In the genomic region with DNA sequence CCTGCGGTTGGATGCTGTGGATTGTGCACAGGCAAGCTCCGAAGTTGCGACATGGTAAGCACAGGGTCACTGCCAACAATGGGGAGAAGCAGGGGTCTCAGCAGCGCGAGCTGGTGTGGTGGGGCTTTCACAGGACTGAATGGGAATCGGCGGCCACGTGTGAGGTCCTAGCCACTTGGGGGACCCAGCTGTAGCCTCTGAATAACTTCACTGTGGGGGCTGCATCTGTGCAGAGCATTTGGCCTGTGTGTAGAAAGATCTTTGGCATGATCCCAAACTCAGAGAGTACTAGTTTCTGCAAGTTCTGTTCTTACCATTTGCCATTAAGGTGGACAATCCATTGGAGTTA, we compare ENCODE assay signal across 8 mouse cellular contexts. TPM values are rescaled to one million over a fixed set of nuclear protein-coding genes. Genes with fewer than 3 reads are reported as not detected.
A peak's percentile ranks its signal among the peaks of the same experiment; 100 is the strongest.
DNase-seq lines count a peak whose midpoint lies in the region; ATAC-seq and TF ChIP-seq lines count a peak whose summit lies in the region.
"Not testable (repeated sequence)": the region's sequence is repeated elsewhere in the genome, so short reads cannot be mapped to it uniquely, and the experiment has no call there.

No protein-coding gene starts in this region.

- peak overlapping the region; percentile 77 for H3K4me3 ChIP-seq in G1E (ENCODE audit: low read depth, low read length)
- peak overlapping the region; percentile 51 for H3K4me3 ChIP-seq in embryonic facial prominence, embryonic 15.5 days (replicated peaks)
- peak overlapping the region; percentile 82 for H3K4me3 ChIP-seq in gastrocnemius, adult 2 months
- H3K4me3 ChIP-seq in hindbrain, embryonic 14.5 days (replicated peaks; ENCODE audit: low read length): peak overlapping the region; percentile 39
- H3K4me3 ChIP-seq in left cerebral cortex, adult 2 months: peak overlapping the region; percentile 69
- H3K4me3 ChIP-seq in liver, postnatal 0 days (ENCODE audit: low read depth, low read length): peak overlapping the region; percentile 72
- H3K4me3 ChIP-seq in midbrain, embryonic 16.5 days (ENCODE audit: low read depth, low read length): peak overlapping the region; percentile 43
- peak overlapping the region; percentile 53 for H3K4me3 ChIP-seq in stomach, postnatal 0 days (ENCODE audit: low read depth, low read length)

- peak overlapping the region; percentile 16 for H3K9ac ChIP-seq in embryonic facial prominence, embryonic 15.5 days
- peak overlapping the region; percentile 33 for H3K9ac ChIP-seq in hindbrain, embryonic 14.5 days
- H3K9ac ChIP-seq in liver, postnatal 0 days (replicated peaks): peak overlapping the region; percentile 58
- H3K9ac ChIP-seq in midbrain, embryonic 16.5 days (ENCODE audit: low read depth, low read length): peak overlapping the region; percentile 60
- peak overlapping the region; percentile 58; the same call in 1 of the 2 replicates for H3K9ac ChIP-seq in stomach, postnatal 0 days (ENCODE audit: low read length)

- H3K27ac ChIP-seq in embryonic facial prominence, embryonic 15.5 days (replicated peaks): peak overlapping the region; percentile 81
- peak overlapping the region; percentile 93 for H3K27ac ChIP-seq in gastrocnemius, adult 2 months
- H3K27ac ChIP-seq in hindbrain, embryonic 14.5 days: peak overlapping the region; percentile 21; the same call in 1 of the 2 replicates
- peak overlapping the region; percentile 28 for H3K27ac ChIP-seq in left cerebral cortex, adult 2 months
- peak overlapping the region; percentile 97 for H3K27ac ChIP-seq in liver, postnatal 0 days (ENCODE audit: low read depth)
- peak overlapping the region; percentile 43; the same call in 1 of the 2 replicates for H3K27ac ChIP-seq in midbrain, embryonic 16.5 days (ENCODE audit: low read length)
- H3K27ac ChIP-seq in stomach, postnatal 0 days (replicated peaks): peak overlapping the region; percentile 94

- TF ChIP-seq CTCF in G1E (IDR thresholded peaks at IDR 0.05; ENCODE audit: low read depth, low read length); gastrocnemius, adult 2 months (IDR thresholded peaks at IDR 0.05); left cerebral cortex, adult 2 months (IDR thresholded peaks at IDR 0.05); liver, postnatal 0 days (IDR thresholded peaks at IDR 0.05; ENCODE audit: low read depth); stomach, postnatal 0 days (IDR thresholded peaks at IDR 0.05; ENCODE audit: low read depth): not testable (repeated sequence)

- H3K4me2 ChIP-seq in embryonic facial prominence, embryonic 15.5 days (replicated peaks): peak overlapping the region; percentile 56
- peak overlapping the region; percentile 65 for H3K4me2 ChIP-seq in hindbrain, embryonic 14.5 days (replicated peaks)
- H3K4me2 ChIP-seq in liver, postnatal 0 days (ENCODE audit: low read depth, low read length): peak overlapping the region; percentile 84
- peak overlapping the region; percentile 66 for H3K4me2 ChIP-seq in midbrain, embryonic 16.5 days (ENCODE audit: low read length)
- H3K4me2 ChIP-seq in stomach, postnatal 0 days (replicated peaks; ENCODE audit: low read depth): peak overlapping the region; percentile 67

- ATAC-seq in G1E (ENCODE audit: extremely low read depth, insufficient number of reproducible peaks, low FRiP score, poor library complexity, severe bottlenecking): peak; percentile 6; the same call in 1 of the 2 replicates
- ATAC-seq in embryonic facial prominence, embryonic 15.5 days (ENCODE audit: insufficient number of reproducible peaks, low FRiP score, low TSS enrichment, low read depth): peak; percentile 77
- ATAC-seq in hindbrain, embryonic 14.5 days (ENCODE audit: low FRiP score): peak; percentile 78
- peak; percentile 28 for ATAC-seq in liver, postnatal 0 days
- ATAC-seq in midbrain, embryonic 16.5 days: peak; percentile 85
- peak; percentile 47 for ATAC-seq in stomach, postnatal 0 days (ENCODE audit: low FRiP score, low TSS enrichment)

- DNase-seq in G1E (ENCODE audit: low spot score); gastrocnemius, adult 2 months; hindbrain, embryonic 14.5 days (ENCODE audit: low spot score); left cerebral cortex, adult 2 months (ENCODE audit: extremely low spot score in 1 of 2, low spot score in 2 of 2); liver, postnatal 0 days; stomach, postnatal 0 days (ENCODE audit: low spot score): not testable (repeated sequence)

- intact Hi-C loops in gastrocnemius, adult 2 months (cut with DNase I): loop anchor here (2.0 to 10.0 kb wide), 2 partner anchors 35 to 193 kb away; partner anchors contain the start of genes C2cd2 and Zbtb21
- intact Hi-C loops in left cerebral cortex, adult 2 months (cut with DNase I): loop anchor here (2.0 kb wide), 1 partner anchor 35 kb away; the partner anchor contains the start of genes C2cd2 and Zbtb21

- WGBS in embryonic facial prominence, embryonic 15.5 days: 1% methylated on average over 8 of the region's 8 CpGs
- 0% methylated on average over 8 of the region's 8 CpGs for WGBS in hindbrain, embryonic 14.5 days
- WGBS in liver, postnatal 0 days (ENCODE audit: insufficient replicate concordance): 0% methylated on average over 8 of the region's 8 CpGs
- WGBS in midbrain, embryonic 16.5 days: under 1% methylated on average over 8 of the region's 8 CpGs
- under 1% methylated on average over 8 of the region's 8 CpGs for WGBS in stomach, postnatal 0 days

- peaks cover 21% of the 10 kb centered on the region for H3K9me3 ChIP-seq in G1E (replicated peaks)
- not testable (repeated sequence) for H3K9me3 ChIP-seq in embryonic facial prominence, embryonic 15.5 days (replicated peaks); liver, postnatal 0 days (ENCODE audit: low read length); midbrain, embryonic 16.5 days (replicated peaks; ENCODE audit: control insufficient read depth, low read length, poor library complexity, severe bottlenecking); stomach, postnatal 0 days (ENCODE audit: control insufficient read depth, low read length)
- H3K9me3 ChIP-seq in hindbrain, embryonic 14.5 days (ENCODE audit: control insufficient read depth, low read length): peaks cover 16% of the 10 kb centered on the region

- peaks cover 20% of the 10 kb centered on the region for H3K4me1 ChIP-seq in G1E (ENCODE audit: insufficient read depth, low read depth, low read length)
- H3K4me1 ChIP-seq in embryonic facial prominence, embryonic 15.5 days: peaks cover 11% of the 10 kb centered on the region
- H3K4me1 ChIP-seq in hindbrain, embryonic 14.5 days (replicated peaks; ENCODE audit: control insufficient read depth, insufficient read depth, low read length): peaks cover 14% of the 10 kb centered on the region; the same call in 1 of the 2 replicates
- H3K4me1 ChIP-seq in liver, postnatal 0 days (ENCODE audit: insufficient read depth): peaks cover 20% of the 10 kb centered on the region
- H3K4me1 ChIP-seq in midbrain, embryonic 16.5 days (ENCODE audit: control insufficient read depth, insufficient read depth, low read length): peaks cover 13% of the 10 kb centered on the region
- not testable (repeated sequence) for H3K4me1 ChIP-seq in stomach, postnatal 0 days (replicated peaks; ENCODE audit: control insufficient read depth, insufficient read depth)

- H3K36me3 ChIP-seq in G1E (replicated peaks): peaks cover 24% of the 10 kb centered on the region
- peaks cover 17% of the 10 kb centered on the region; the same call in 1 of the 2 replicates for H3K36me3 ChIP-seq in embryonic facial prominence, embryonic 15.5 days
- not testable (repeated sequence) for H3K36me3 ChIP-seq in hindbrain, embryonic 14.5 days (replicated peaks; ENCODE audit: control insufficient read depth, insufficient read depth); liver, postnatal 0 days (replicated peaks; ENCODE audit: insufficient read depth, low read length); midbrain, embryonic 16.5 days (ENCODE audit: control insufficient read depth, insufficient read depth, low read length); stomach, postnatal 0 days (ENCODE audit: control insufficient read depth, insufficient read depth, low read length)

- TF ChIP-seq EP300 in liver, postnatal 0 days (IDR thresholded peaks at IDR 0.05; ENCODE audit: low read depth); stomach, postnatal 0 days (optimal IDR thresholded peaks at IDR 0.05): not testable (repeated sequence)

- H3K27me3 ChIP-seq in G1E (ENCODE audit: insufficient read depth, low read length); embryonic facial prominence, embryonic 15.5 days; hindbrain, embryonic 14.5 days (ENCODE audit: control insufficient read depth, insufficient read depth, low read length); liver, postnatal 0 days (ENCODE audit: insufficient read depth, low read length); midbrain, embryonic 16.5 days (ENCODE audit: control insufficient read depth, insufficient read depth, low read depth, low read length); stomach, postnatal 0 days (ENCODE audit: control insufficient read depth, insufficient read depth, low read length): not testable (repeated sequence)

RNA-seq across cellular contexts. Expression of gene B230307C23Rik, which starts 0.2 kb away (rescaled TPM):
- total RNA-seq in G1E (2014; fragmentation: Nextera tagmentation): 28.1 and 31.3 TPM in 2 replicates
- 56.0 and 103 TPM in 2 replicates for total RNA-seq in G1E (2017)
- polyA plus RNA-seq in G1E (2012): 2.5 and 2.7 TPM in 2 replicates
- polyA plus RNA-seq in embryonic facial prominence, embryonic 15.5 days (2015; fragmentation: Nextera tagmentation; extraction: Ambion mirVana): 24.2 and 24.7 TPM in 2 replicates
- total RNA-seq in gastrocnemius, adult 2 months (2021): 1 to 10 TPM; 4.2 to 6.3 TPM
- 24.0 and 24.2 TPM in 2 replicates for polyA plus RNA-seq in hindbrain, embryonic 14.5 days (2014; fragmentation: Nextera tagmentation; extraction: Ambion mirVana)
- total RNA-seq in left cerebral cortex, adult 2 months (2021): 10 to 100 TPM; 26.1 to 26.5 TPM
- polyA plus RNA-seq in liver, postnatal 0 days (2015; fragmentation: Nextera tagmentation; extraction: Ambion mirVana): 9.8 and 11.2 TPM in 2 replicates
- 17.9 and 18.6 TPM in 2 replicates for polyA plus RNA-seq in midbrain, embryonic 16.5 days (2015; fragmentation: Nextera tagmentation; extraction: Ambion mirVana)
- 25.2 and 25.6 TPM in 2 replicates for polyA plus RNA-seq in stomach, postnatal 0 days (2015; fragmentation: Nextera tagmentation; extraction: Ambion mirVana)

RNA-seq across cellular contexts. Expression of gene Zbtb21, which starts 34.9 kb away (rescaled TPM):
- total RNA-seq in G1E (2014; fragmentation: Nextera tagmentation): 14.9 and 25.3 TPM in 2 replicates
- 11.1 and 12.0 TPM in 2 replicates for total RNA-seq in G1E (2017)
- 18.7 and 19.1 TPM in 2 replicates for polyA plus RNA-seq in G1E (2012)
- polyA plus RNA-seq in embryonic facial prominence, embryonic 15.5 days (2015; fragmentation: Nextera tagmentation; extraction: Ambion mirVana): 14.3 and 15.0 TPM in 2 replicates
- total RNA-seq in gastrocnemius, adult 2 months (2021): 1 to 10 TPM; 7.4 to 9.1 TPM
- polyA plus RNA-seq in hindbrain, embryonic 14.5 days (2014; fragmentation: Nextera tagmentation; extraction: Ambion mirVana): 13.8 and 14.2 TPM in 2 replicates
- total RNA-seq in left cerebral cortex, adult 2 months (2021): 10 to 100 TPM; 30.8 to 31.5 TPM
- 1.8 and 1.9 TPM in 2 replicates for polyA plus RNA-seq in liver, postnatal 0 days (2015; fragmentation: Nextera tagmentation; extraction: Ambion mirVana)
- polyA plus RNA-seq in midbrain, embryonic 16.5 days (2015; fragmentation: Nextera tagmentation; extraction: Ambion mirVana): 11.9 and 12.8 TPM in 2 replicates
- polyA plus RNA-seq in stomach, postnatal 0 days (2015; fragmentation: Nextera tagmentation; extraction: Ambion mirVana): 5.4 and 6.0 TPM in 2 replicates

RNA-seq across cellular contexts. Expression of gene C2cd2, which starts 35.0 kb away (rescaled TPM):
- total RNA-seq in G1E (2014; fragmentation: Nextera tagmentation) (9.8 and 15.1 TPM in 2 replicates), G1E (2017) (7.3 and 10.4 TPM in 2 replicates)
- polyA plus RNA-seq in G1E (2012): 19.5 and 19.7 TPM in 2 replicates
- 23.4 and 23.5 TPM in 2 replicates for polyA plus RNA-seq in embryonic facial prominence, embryonic 15.5 days (2015; fragmentation: Nextera tagmentation; extraction: Ambion mirVana)
- total RNA-seq in gastrocnemius, adult 2 months (2021): 100 to 1,000 TPM; 203 to 277 TPM
- polyA plus RNA-seq in hindbrain, embryonic 14.5 days (2014; fragmentation: Nextera tagmentation; extraction: Ambion mirVana): 19.6 and 21.0 TPM in 2 replicates
- 10 to 100 TPM; 14.4 to 18.5 TPM for total RNA-seq in left cerebral cortex, adult 2 months (2021)
- 11.7 and 13.8 TPM in 2 replicates for polyA plus RNA-seq in liver, postnatal 0 days (2015; fragmentation: Nextera tagmentation; extraction: Ambion mirVana)
- polyA plus RNA-seq in midbrain, embryonic 16.5 days (2015; fragmentation: Nextera tagmentation; extraction: Ambion mirVana): 11.7 and 13.4 TPM in 2 replicates
- 13.6 and 14.0 TPM in 2 replicates for polyA plus RNA-seq in stomach, postnatal 0 days (2015; fragmentation: Nextera tagmentation; extraction: Ambion mirVana)

Comparison
In these comparisons a context has a peak if more than half of its experiments do, and no peak if none do; other contexts are left out.
1. ATAC-seq: peak in every context shown above with its lines; median percentile 85 in midbrain, embryonic 16.5 days; 78 in hindbrain, embryonic 14.5 days; 77 in embryonic facial prominence, embryonic 15.5 days; 47 in stomach, postnatal 0 days; 28 in liver, postnatal 0 days; 6 in G1E.
2. H3K27ac ChIP-seq: peak in every context shown above with its lines; median percentile 97 in liver, postnatal 0 days; 94 in stomach, postnatal 0 days; 93 in gastrocnemius, adult 2 months; 81 in embryonic facial prominence, embryonic 15.5 days; 43 in midbrain, embryonic 16.5 days; 28 in left cerebral cortex, adult 2 months; 21 in hindbrain, embryonic 14.5 days.